Comparison of ENCODE assay signal across 13 mouse cellular contexts in genomic region chr13:35345507-35346129, GRCm38 (mm10).
DNase-seq lines count a peak whose midpoint lies in the region; ATAC-seq and TF ChIP-seq lines count a peak whose summit lies in the region.
"Had no signal": no experiment of that assay in that cellular context is flagged by ENCODE, and none has a peak within 500 bp of the region (broad histone marks: within the 10 kb centered on the region; RNA-seq: fewer than 3 reads in every experiment).

No protein-coding gene starts in this region.

- H3K4me3 ChIP-seq in left cerebral cortex, adult 2 months = no peak overlapping the region
- H3K4me3 ChIP-seq in forebrain, embryonic 15.5 days = no peak overlapping the region
- H3K4me3 ChIP-seq in hindbrain, postnatal 0 days (ENCODE audit: low read length) = no peak overlapping the region
- no peak overlapping the region for H3K4me3 ChIP-seq in midbrain, embryonic 15.5 days
- H3K4me3 ChIP-seq: heart, embryonic 12.5 days; limb, embryonic 15.5 days had no signal

- WGBS in forebrain, embryonic 15.5 days = 12% methylated on average over 2 of the region's 2 CpGs
- 24% methylated on average over 2 of the region's 2 CpGs for WGBS in hindbrain, postnatal 0 days
- WGBS in midbrain, embryonic 15.5 days = 30% methylated on average over 2 of the region's 2 CpGs

- intact Hi-C loops in left cerebral cortex, postnatal 25 days (cut with DNase I) = no loop called here
- intact Hi-C loops in left cerebral cortex, adult 2 months (cut with DNase I) = no loop called here

- H3K9ac ChIP-seq in forebrain, embryonic 15.5 days (replicated peaks) = no peak overlapping the region
- no peak overlapping the region for H3K9ac ChIP-seq in hindbrain, postnatal 0 days (replicated peaks; ENCODE audit: low read length)
- H3K9ac ChIP-seq in midbrain, embryonic 15.5 days = no peak overlapping the region
- H3K9ac ChIP-seq: heart, embryonic 12.5 days; limb, embryonic 15.5 days had no signal

- no peaks in the 10 kb centered on the region for H3K36me3 ChIP-seq in forebrain, embryonic 15.5 days
- H3K36me3 ChIP-seq in hindbrain, postnatal 0 days (ENCODE audit: insufficient read depth, low read length) = no peaks in the 10 kb centered on the region
- no peaks in the 10 kb centered on the region for H3K36me3 ChIP-seq in midbrain, embryonic 15.5 days (replicated peaks)
- H3K36me3 ChIP-seq: heart, embryonic 12.5 days; limb, embryonic 15.5 days had no signal

- TF ChIP-seq CTCF in left cerebral cortex, adult 2 months (IDR thresholded peaks at IDR 0.05) = no peak
- TF ChIP-seq CTCF in hindbrain, postnatal 0 days (IDR thresholded peaks at IDR 0.05; ENCODE audit: low read depth) = no peak

- DNase-seq in left cerebral cortex, postnatal 25 days (ENCODE audit: low spot score in 2 of 2) = peak; percentile 13 to 24
- DNase-seq in left cerebral cortex, adult 2 months (ENCODE audit: extremely low spot score in 1 of 2, low spot score in 2 of 2) = no peak
- DNase-seq in hindbrain, postnatal 0 days (ENCODE audit: low spot score) = peak; percentile 60
- DNase-seq in yolk sac, embryonic 10.5 days (ENCODE audit: low spot score) = no peak
- no peak for DNase-seq in thymus, postnatal 0 days (ENCODE audit: low spot score)
- DNase-seq in right cerebral cortex, postnatal 4 days = no peak
- DNase-seq: cerebellum, adult 8-10 months; gastrocnemius, postnatal 25 days; lung, adult 2 months had no signal

- H3K27ac ChIP-seq in left cerebral cortex, adult 2 months = no peak overlapping the region
- no peak overlapping the region for H3K27ac ChIP-seq in forebrain, embryonic 15.5 days (replicated peaks)
- no peak overlapping the region for H3K27ac ChIP-seq in hindbrain, postnatal 0 days
- no peak overlapping the region for H3K27ac ChIP-seq in midbrain, embryonic 15.5 days
- H3K27ac ChIP-seq: limb, embryonic 15.5 days had no signal

- no peaks in the 10 kb centered on the region for H3K9me3 ChIP-seq in forebrain, embryonic 15.5 days
- H3K9me3 ChIP-seq in hindbrain, postnatal 0 days (ENCODE audit: low read length) = no peaks in the 10 kb centered on the region
- no peaks in the 10 kb centered on the region for H3K9me3 ChIP-seq in midbrain, embryonic 15.5 days
- H3K9me3 ChIP-seq: heart, embryonic 12.5 days; limb, embryonic 15.5 days had no signal

- H3K4me2 ChIP-seq in forebrain, embryonic 15.5 days (replicated peaks) = no peak overlapping the region
- H3K4me2 ChIP-seq in hindbrain, postnatal 0 days (ENCODE audit: low read depth, low read length) = no peak overlapping the region
- H3K4me2 ChIP-seq in midbrain, embryonic 15.5 days = no peak overlapping the region
- H3K4me2 ChIP-seq: heart, embryonic 12.5 days; limb, embryonic 15.5 days had no signal

- no peaks in the 10 kb centered on the region for H3K27me3 ChIP-seq in forebrain, embryonic 15.5 days
- no peaks in the 10 kb centered on the region for H3K27me3 ChIP-seq in hindbrain, postnatal 0 days (ENCODE audit: insufficient read depth, low read length)
- no peaks in the 10 kb centered on the region for H3K27me3 ChIP-seq in midbrain, embryonic 15.5 days (replicated peaks)
- H3K27me3 ChIP-seq: heart, embryonic 12.5 days; limb, embryonic 15.5 days had no signal

- H3K4me1 ChIP-seq in forebrain, embryonic 15.5 days = no peaks in the 10 kb centered on the region
- H3K4me1 ChIP-seq in hindbrain, postnatal 0 days (ENCODE audit: insufficient read depth, low read length) = no peaks in the 10 kb centered on the region
- no peaks in the 10 kb centered on the region for H3K4me1 ChIP-seq in midbrain, embryonic 15.5 days
- H3K4me1 ChIP-seq: heart, embryonic 12.5 days; limb, embryonic 15.5 days had no signal

- peak; percentile 80 for ATAC-seq in forebrain, embryonic 15.5 days (replicated peaks)
- peak; percentile 85 for ATAC-seq in hindbrain, postnatal 0 days
- ATAC-seq in midbrain, embryonic 15.5 days (replicated peaks) = peak; percentile 66; the same call in 1 of the 2 replicates

Comparison
In these comparisons a context has a peak if more than half of its experiments do, and no peak if none do; other contexts are left out.
1. DNase-seq: peak in left cerebral cortex, postnatal 25 days (2 of 2) and hindbrain, postnatal 0 days (single experiment); none in left cerebral cortex, adult 2 months (0 of 2), yolk sac, embryonic 10.5 days (single experiment), thymus, postnatal 0 days (single experiment) and right cerebral cortex, postnatal 4 days (single experiment).
2. Peak in every context shown above with its lines, with median percentiles within 50 percentile points of each other: ATAC-seq.